Mouse (Mus musculus) lung, adult 2 months (tissue): ENCODE measurements around the gene Dclk1.

Experiments used
- CTCF ChIP-seq: fragments of 200-500 bp; IDR thresholded peaks from 2 replicates; pipeline ENCODE4 v1.5.1; 2011; ENCODE audit warnings: mild to moderate bottlenecking, low read length, control low read depth; ENCODE audit not compliant: insufficient read depth
- POLR2A ChIP-seq: fragments of 200-500 bp; IDR thresholded peaks from 2 replicates; pipeline ENCODE4 v1.6.1; 2011; ENCODE audit warnings: low read depth, mild to moderate bottlenecking, control low read depth, low read length, borderline replicate concordance; ENCODE audit errors: extremely low read depth

DNA sequence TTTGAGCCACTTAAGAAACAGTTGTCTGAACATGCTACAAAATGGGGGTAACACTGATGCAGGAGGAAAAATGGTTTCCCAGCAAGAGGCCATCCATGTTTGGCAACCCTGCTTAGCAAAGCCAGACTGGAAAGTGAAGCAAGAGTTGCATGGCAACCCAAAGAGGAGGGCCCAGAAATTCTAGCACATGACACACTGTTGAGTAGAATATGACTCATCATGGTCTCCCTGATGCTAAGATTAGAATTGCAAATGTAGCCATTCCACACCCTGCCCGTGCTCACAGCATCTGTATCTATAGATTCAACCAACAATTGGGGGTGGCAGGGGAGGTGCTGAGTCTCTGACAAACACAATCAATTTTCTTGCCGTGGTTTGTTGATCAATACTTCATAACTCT lies 154.6 kb downstream of the Dclk1 start:
- no peak for TF ChIP-seq CTCF
- TF ChIP-seq POLR2A = no peak
